Mouse (Mus musculus): ENCODE measurements around the gene Zfp672. TPM values are rescaled to one million over a fixed set of nuclear protein-coding genes. Genes with fewer than 3 reads are reported as not detected.

The Zfp672 gene
- polyA plus RNA-seq, 1 experiment: 39.4 TPM

GRCm38 (mm10) chr11:58290812-58291211 is 39.3 kb downstream of the Zfp672 start:
- Histone ChIP-seq H3K4me1 (ENCODE audit: control insufficient read depth, insufficient read depth, low read length) (peaks cover 2% of the 10 kb centered on the region; the same call in 1 of the 2 replicates), H3K27ac (ENCODE audit: control insufficient read depth, insufficient read depth, low read depth, low read length, poor library complexity) (no peak overlapping the region), H3K4me3 (replicated peaks; ENCODE audit: control insufficient read depth, low read depth, low read length) (no peak overlapping the region)
- WGBS: 82% methylated on average over 4 of the region's 4 CpGs
- no peak for TF ChIP-seq POLR2A (IDR thresholded peaks at IDR 0.05; ENCODE audit: borderline replicate concordance, control insufficient read depth, low read depth, low read length)
- TF ChIP-seq CTCF (IDR thresholded peaks at IDR 0.05; ENCODE audit: control insufficient read depth, insufficient read depth, low read length): no peak

GRCm38 (mm10) chr11:58289992-58290682 is 40.0 kb downstream of the Zfp672 start:
- Histone ChIP-seq H3K4me1 (ENCODE audit: control insufficient read depth, insufficient read depth, low read length) (peaks cover 2% of the 10 kb centered on the region; the same call in 1 of the 2 replicates), H3K4me3 (replicated peaks; ENCODE audit: control insufficient read depth, low read depth, low read length) (no peak overlapping the region), H3K27ac (ENCODE audit: control insufficient read depth, insufficient read depth, low read depth, low read length, poor library complexity) (no peak overlapping the region)
- WGBS: 17% methylated on average over 9 of the region's 9 CpGs
- TF ChIP-seq CTCF (IDR thresholded peaks at IDR 0.05; ENCODE audit: control insufficient read depth, insufficient read depth, low read length) (no peak), POLR2A (IDR thresholded peaks at IDR 0.05; ENCODE audit: borderline replicate concordance, control insufficient read depth, low read depth, low read length) (no peak)

GRCm38 (mm10) chr11:58282518-58282917 is 47.6 kb downstream of the Zfp672 start:
- H3K27ac ChIP-seq (ENCODE audit: control insufficient read depth, insufficient read depth, low read depth, low read length, poor library complexity): no peak overlapping the region; the same call in 1 of the 2 replicates
- H3K4me1 ChIP-seq (ENCODE audit: control insufficient read depth, insufficient read depth, low read length): peaks cover 6% of the 10 kb centered on the region
- 36% methylated on average over 5 of the region's 5 CpGs for WGBS
- TF ChIP-seq POLR2A (IDR thresholded peaks at IDR 0.05; ENCODE audit: borderline replicate concordance, control insufficient read depth, low read depth, low read length): no peak
- TF ChIP-seq CTCF (IDR thresholded peaks at IDR 0.05; ENCODE audit: control insufficient read depth, insufficient read depth, low read length): no peak
- no peak overlapping the region for H3K4me3 ChIP-seq (replicated peaks; ENCODE audit: control insufficient read depth, low read depth, low read length)

GRCm38 (mm10) chr11:58281970-58282496 is 48.1 kb downstream of the Zfp672 start:
- Histone ChIP-seq H3K4me1 (ENCODE audit: control insufficient read depth, insufficient read depth, low read length) (peaks cover 7% of the 10 kb centered on the region), H3K27ac (ENCODE audit: control insufficient read depth, insufficient read depth, low read depth, low read length, poor library complexity) (peak overlapping the region; percentile 74), H3K4me3 (replicated peaks; ENCODE audit: control insufficient read depth, low read depth, low read length) (peak overlapping the region; percentile 42)
- no peak for TF ChIP-seq POLR2A (IDR thresholded peaks at IDR 0.05; ENCODE audit: borderline replicate concordance, control insufficient read depth, low read depth, low read length)
- TF ChIP-seq CTCF (IDR thresholded peaks at IDR 0.05; ENCODE audit: control insufficient read depth, insufficient read depth, low read length): no peak
- 37% methylated on average over 13 of the region's 13 CpGs for WGBS

GRCm38 (mm10) chr11:58275756-58276155 is 54.4 kb downstream of the Zfp672 start:
- peaks cover 2% of the 10 kb centered on the region for H3K4me1 ChIP-seq (ENCODE audit: control insufficient read depth, insufficient read depth, low read length)
- H3K27ac ChIP-seq (ENCODE audit: control insufficient read depth, insufficient read depth, low read depth, low read length, poor library complexity): peak overlapping the region; percentile 79
- 3% methylated on average over 4 of the region's 4 CpGs for WGBS
- peak overlapping the region; percentile 60 for H3K4me3 ChIP-seq (replicated peaks; ENCODE audit: control insufficient read depth, low read depth, low read length)
- TF ChIP-seq POLR2A (IDR thresholded peaks at IDR 0.05; ENCODE audit: borderline replicate concordance, control insufficient read depth, low read depth, low read length) (no peak), CTCF (IDR thresholded peaks at IDR 0.05; ENCODE audit: control insufficient read depth, insufficient read depth, low read length) (no peak)

- 19% methylated on average over 2 of the region's 2 CpGs for WGBS
- peak within 1 kb of the TSS; percentile 60 for H3K4me3 ChIP-seq (replicated peaks; ENCODE audit: control insufficient read depth, low read depth, low read length)
- peak within 1 kb of the TSS; percentile 79 for H3K27ac ChIP-seq (ENCODE audit: control insufficient read depth, insufficient read depth, low read depth, low read length, poor library complexity)
These were observed 55.6 kb downstream of the Zfp672 start, which contains the start of gene 4930438A08Rik for GRCm38 (mm10) chr11:58274572-58274971. 4930438A08Rik (plus strand) TSS chr11:58274799.

GRCm38 (mm10) chr11:58268285-58268684 is 61.9 kb downstream of the Zfp672 start:
- no peak for TF ChIP-seq POLR2A (IDR thresholded peaks at IDR 0.05; ENCODE audit: borderline replicate concordance, control insufficient read depth, low read depth, low read length)
- TF ChIP-seq CTCF (IDR thresholded peaks at IDR 0.05; ENCODE audit: control insufficient read depth, insufficient read depth, low read length): no peak

More at GRCm38 (mm10) chr11:58274572-58274971, 55.6 kb downstream of the Zfp672 start, which contains the start of gene 4930438A08Rik:
- TF ChIP-seq POLR2A (IDR thresholded peaks at IDR 0.05; ENCODE audit: borderline replicate concordance, control insufficient read depth, low read depth, low read length) (no peak), CTCF (IDR thresholded peaks at IDR 0.05; ENCODE audit: control insufficient read depth, insufficient read depth, low read length) (no peak)
- H3K4me1 ChIP-seq (ENCODE audit: control insufficient read depth, insufficient read depth, low read length): peaks cover 2% of the 10 kb centered on the region

More at GRCm38 (mm10) chr11:58268285-58268684, 61.9 kb downstream of the Zfp672 start:
- no peak overlapping the region for H3K4me3 ChIP-seq (replicated peaks; ENCODE audit: control insufficient read depth, low read depth, low read length)
- H3K27ac ChIP-seq (ENCODE audit: control insufficient read depth, insufficient read depth, low read depth, low read length, poor library complexity): no peak overlapping the region
- WGBS: 79% methylated on average over 3 of the region's 3 CpGs
- peaks cover 1% of the 10 kb centered on the region for H3K4me1 ChIP-seq (ENCODE audit: control insufficient read depth, insufficient read depth, low read length)

Other genes starting within 250 kb of the Zfp672 start
- not detected in 2 replicates for gene Gm12248, start 237.2 kb downstream of the Zfp672 start, polyA plus RNA-seq (2011; ENCODE audit: insufficient read depth, insufficient read length, low replicate concordance, missing spikeins)
- gene Cnot8, start 226.2 kb downstream of the Zfp672 start, polyA plus RNA-seq (2011; ENCODE audit: insufficient read depth, insufficient read length, low replicate concordance, missing spikeins): 23.3 and 34.5 TPM in 2 replicates
- 4.7 and 9.0 TPM in 2 replicates for gene Gemin5, start 161.8 kb downstream of the Zfp672 start, polyA plus RNA-seq (2011; ENCODE audit: insufficient read depth, insufficient read length, low replicate concordance, missing spikeins)
- 22.8 and 28.3 TPM in 2 replicates for gene Mrpl22, start 158.7 kb downstream of the Zfp672 start, polyA plus RNA-seq (2011; ENCODE audit: insufficient read depth, insufficient read length, low replicate concordance, missing spikeins)
- 28.7 and 39.5 TPM in 2 replicates for gene Igtp, start 130.8 kb downstream of the Zfp672 start, polyA plus RNA-seq (2011; ENCODE audit: insufficient read depth, insufficient read length, low replicate concordance, missing spikeins)
- 5.2 and 7.0 TPM in 2 replicates for gene Irgm2, start 130.7 kb downstream of the Zfp672 start, polyA plus RNA-seq (2011; ENCODE audit: insufficient read depth, insufficient read length, low replicate concordance, missing spikeins)
- 5.9 and 21.1 TPM in 2 replicates for gene 4930438A08Rik, start 55.5 kb downstream of the Zfp672 start, polyA plus RNA-seq (2011; ENCODE audit: insufficient read depth, insufficient read length, low replicate concordance, missing spikeins)
- gene Zfp692, start 23.3 kb downstream of the Zfp672 start, polyA plus RNA-seq (2011; ENCODE audit: insufficient read depth, insufficient read length, low replicate concordance, missing spikeins): 17.8 and 53.9 TPM in 2 replicates
- 12.6 and 17.7 TPM in 2 replicates for gene Sh3bp5l, start 385 bp upstream of the Zfp672 start, polyA plus RNA-seq (2011; ENCODE audit: insufficient read depth, insufficient read length, low replicate concordance, missing spikeins)
- gene Lypd8, start 48.7 kb upstream of the Zfp672 start, polyA plus RNA-seq (2011; ENCODE audit: insufficient read depth, insufficient read length, low replicate concordance, missing spikeins): not detected in 2 replicates
- not detected in 2 replicates for gene 1810065E05Rik, start 90.8 kb upstream of the Zfp672 start, polyA plus RNA-seq (2011; ENCODE audit: insufficient read depth, insufficient read length, low replicate concordance, missing spikeins)
- not detected in 2 replicates for gene Gm12253, start 102.2 kb upstream of the Zfp672 start, polyA plus RNA-seq (2011; ENCODE audit: insufficient read depth, insufficient read length, low replicate concordance, missing spikeins)
- gene Lypd9, start 122.6 kb upstream of the Zfp672 start, polyA plus RNA-seq (2011; ENCODE audit: insufficient read depth, insufficient read length, low replicate concordance, missing spikeins): not detected in 2 replicates
- gene Olfr30, start 131.9 kb upstream of the Zfp672 start, polyA plus RNA-seq (2011; ENCODE audit: insufficient read depth, insufficient read length, low replicate concordance, missing spikeins): not detected in 2 replicates
- gene Olfr332, start 162.2 kb upstream of the Zfp672 start, polyA plus RNA-seq (2011; ENCODE audit: insufficient read depth, insufficient read length, low replicate concordance, missing spikeins): not detected in 2 replicates
- not detected in 2 replicates for gene Olfr331, start 172.2 kb upstream of the Zfp672 start, polyA plus RNA-seq (2011; ENCODE audit: insufficient read depth, insufficient read length, low replicate concordance, missing spikeins)
- gene Olfr330, start 204.5 kb upstream of the Zfp672 start, polyA plus RNA-seq (2011; ENCODE audit: insufficient read depth, insufficient read length, low replicate concordance, missing spikeins): not detected in 2 replicates
- gene Olfr329-ps, start 216.1 kb upstream of the Zfp672 start, polyA plus RNA-seq (2011; ENCODE audit: insufficient read depth, insufficient read length, low replicate concordance, missing spikeins): not detected in 2 replicates
- gene Olfr328, start 225.3 kb upstream of the Zfp672 start, polyA plus RNA-seq (2011; ENCODE audit: insufficient read depth, insufficient read length, low replicate concordance, missing spikeins): not detected in 2 replicates
- gene Olfr224, start 240.2 kb upstream of the Zfp672 start, polyA plus RNA-seq (2011; ENCODE audit: insufficient read depth, insufficient read length, low replicate concordance, missing spikeins): not detected in 2 replicates
- gene Olfr325, start 247.4 kb upstream of the Zfp672 start, polyA plus RNA-seq (2011; ENCODE audit: insufficient read depth, insufficient read length, low replicate concordance, missing spikeins): not detected in 2 replicates